Mouse (Mus musculus): ENCODE results near the gene Tmem120a.

DNA sequence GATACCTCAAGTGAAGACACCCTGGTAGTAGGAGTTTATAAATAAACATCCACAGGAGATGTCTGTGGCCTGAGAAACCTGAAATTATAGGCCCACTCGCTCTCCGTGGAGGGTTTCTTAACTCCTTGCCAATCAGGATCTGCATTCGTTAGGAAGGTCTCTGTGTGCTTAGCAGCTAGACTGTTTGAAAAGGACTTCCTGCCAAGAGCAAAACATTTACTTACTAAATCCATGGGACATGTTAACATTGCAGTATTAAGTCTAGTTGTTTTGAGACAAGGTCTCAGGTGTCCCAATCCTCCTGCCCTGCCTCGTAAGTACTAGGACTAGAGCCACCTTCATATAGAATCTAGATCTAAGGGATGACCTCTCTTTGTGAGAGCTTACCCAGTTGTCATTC, 53.0 kb downstream of the Tmem120a start:
- no peak for TF ChIP-seq CTCF (IDR thresholded peaks at IDR 0.05; ENCODE audit: control insufficient read depth, insufficient read depth, insufficient replicate concordance, low read depth, low read length)
- no peak for TF ChIP-seq POLR2A (IDR thresholded peaks at IDR 0.05; ENCODE audit: control insufficient read depth, low read depth, low read length)

All from testis, adult 2 months (tissue).